Mouse (Mus musculus): Measurements from ENCODE around the gene Epo.
A peak's percentile ranks its signal among the peaks of the same experiment; 100 is the strongest.

Gene Epo

GRCm38 (mm10) chr5:137533117-137533827 lies at the start of gene Epo, which contains the start of gene Gnb2:
Gene Epo, minus strand, starts transcription at chr5:137533242.
Gene Gnb2, minus strand, starts transcription at chr5:137533510.
- peak; percentile 96 for DNase-seq (ENCODE audit: low spot score in 2 of 2)

- no peak for DNase-seq (ENCODE audit: low spot score in 2 of 2)
These were observed 49.7 kb upstream of the Epo start for GRCm38 (mm10) chr5:137582702-137583101.

GRCm38 (mm10) chr5:137580246-137580645 lies 47.2 kb upstream of the Epo start:
- DNase-seq (ENCODE audit: low spot score in 2 of 2) = no peak

DNA sequence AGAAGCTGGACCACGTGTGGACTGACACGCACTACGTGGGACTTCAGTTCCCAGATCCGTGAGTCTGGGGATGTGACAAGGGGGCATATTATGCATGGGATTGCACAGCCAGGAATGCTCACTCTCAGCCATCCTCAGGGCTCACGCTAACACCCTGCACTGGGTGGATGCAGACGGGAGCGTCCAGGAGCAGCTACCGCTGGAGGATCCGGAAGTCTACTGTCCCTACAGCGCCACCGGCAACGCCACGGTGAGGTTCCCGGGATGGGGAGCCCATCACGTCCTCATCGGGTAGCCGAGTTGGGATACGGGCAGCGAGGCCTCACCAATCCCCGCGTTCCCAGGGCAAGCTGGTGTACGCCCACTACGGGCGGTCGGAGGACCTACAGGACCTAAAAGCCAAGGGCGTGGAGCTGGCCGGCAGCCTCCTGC lies 41.4 kb upstream of the Epo start:
- DNase-seq (ENCODE audit: low spot score in 2 of 2) = no peak

DNA sequence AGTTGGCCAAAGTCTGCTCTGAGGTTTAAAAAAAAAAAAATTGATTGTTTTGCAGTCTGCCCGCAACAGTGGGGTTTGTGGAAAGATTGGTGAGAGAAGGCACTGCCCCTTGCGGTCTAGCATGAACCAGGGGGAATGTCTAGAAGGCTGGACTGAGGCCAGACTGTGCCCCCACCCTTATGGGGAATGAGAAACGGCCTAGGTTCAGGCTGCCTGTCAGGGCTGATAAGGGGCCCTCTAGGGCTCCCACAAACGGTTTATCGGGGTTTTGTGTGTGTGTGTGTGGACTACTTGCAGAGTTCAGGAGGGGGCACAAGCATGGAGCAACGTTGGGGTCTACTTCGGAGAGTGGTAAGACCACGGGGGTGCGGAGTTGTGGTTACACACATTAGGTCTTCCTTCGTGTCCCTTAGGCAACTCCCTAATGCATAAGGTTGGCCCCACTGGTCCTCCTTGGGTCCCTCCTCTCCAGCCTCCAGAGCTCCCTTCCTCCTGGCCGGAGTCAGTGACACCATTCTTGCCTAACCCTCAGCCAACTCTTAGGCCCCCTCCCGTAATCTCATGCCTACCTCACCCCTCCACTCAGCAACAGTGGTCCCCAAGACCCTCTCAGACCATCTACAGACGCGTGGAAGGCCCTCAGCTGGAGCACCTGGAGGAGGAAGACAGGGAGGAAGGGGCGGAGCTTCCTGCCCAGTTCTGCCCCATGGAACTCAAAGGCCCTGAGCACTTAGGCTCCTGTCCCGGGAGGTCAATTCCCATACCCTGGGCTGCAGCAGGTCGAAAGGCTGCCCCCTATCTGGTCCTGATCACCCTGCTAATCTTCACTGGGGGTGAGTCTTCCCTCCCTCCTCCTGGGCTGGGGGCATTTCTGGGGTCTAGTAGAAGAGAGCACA lies 37.9 kb upstream of the Epo start:
- DNase-seq (ENCODE audit: low spot score in 2 of 2) = no peak

DNA sequence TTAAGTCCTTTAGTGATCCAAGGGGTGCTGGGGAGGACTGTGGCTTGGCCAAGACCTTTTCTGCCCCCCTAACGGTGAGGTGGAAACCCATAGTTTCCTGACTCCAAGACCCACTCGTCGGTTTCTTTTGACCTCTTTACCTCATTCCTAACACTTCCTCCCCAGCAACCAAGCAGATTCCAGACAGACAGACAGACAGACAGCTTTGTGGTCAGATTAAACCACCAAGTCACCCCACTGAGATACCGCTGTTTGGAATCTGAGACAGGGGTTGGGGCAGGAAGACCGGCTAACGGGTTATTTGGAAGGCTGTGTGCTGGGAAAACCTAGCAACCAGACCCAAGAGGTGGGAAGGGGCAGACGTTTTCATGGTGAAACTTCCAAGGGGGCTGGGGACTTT lies 37.1 kb upstream of the Epo start:
- no peak for DNase-seq (ENCODE audit: low spot score in 2 of 2)

- DNase-seq (ENCODE audit: low spot score in 2 of 2) = peak; percentile 43 to 60
These were observed 36.6 kb upstream of the Epo start, which contains the start of gene Tfr2 for GRCm38 (mm10) chr5:137569665-137570064. Gene Tfr2, plus strand, starts transcription at chr5:137569840.

DNA sequence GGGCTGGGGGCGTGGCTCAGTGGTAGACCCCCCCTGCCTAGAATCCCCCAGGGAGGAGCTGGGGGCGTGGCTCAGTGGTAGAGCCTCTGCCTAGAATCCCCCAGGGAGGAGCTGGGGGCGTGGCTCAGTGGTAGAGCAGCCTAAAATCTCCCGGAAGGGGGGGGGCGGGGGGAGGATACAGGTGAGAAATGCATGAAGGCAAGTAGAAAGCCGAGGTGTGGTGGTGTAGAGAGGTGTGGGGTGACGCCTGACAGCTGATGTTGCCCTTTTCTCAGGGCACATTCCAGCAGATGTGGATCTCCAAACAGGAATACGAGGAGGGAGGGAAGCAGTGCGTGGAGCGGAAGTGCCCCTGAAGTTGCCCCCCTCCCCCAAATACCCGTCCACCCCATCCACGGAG lies 36.0 kb upstream of the Epo start:
- no peak for DNase-seq (ENCODE audit: low spot score in 2 of 2)

GRCm38 (mm10) chr5:137568223-137568798 lies 35.3 kb upstream of the Epo start:
- no peak for DNase-seq (ENCODE audit: low spot score in 2 of 2)

GRCm38 (mm10) chr5:137566416-137566815 lies 33.4 kb upstream of the Epo start:
- DNase-seq (ENCODE audit: low spot score in 2 of 2) = no peak

DNA sequence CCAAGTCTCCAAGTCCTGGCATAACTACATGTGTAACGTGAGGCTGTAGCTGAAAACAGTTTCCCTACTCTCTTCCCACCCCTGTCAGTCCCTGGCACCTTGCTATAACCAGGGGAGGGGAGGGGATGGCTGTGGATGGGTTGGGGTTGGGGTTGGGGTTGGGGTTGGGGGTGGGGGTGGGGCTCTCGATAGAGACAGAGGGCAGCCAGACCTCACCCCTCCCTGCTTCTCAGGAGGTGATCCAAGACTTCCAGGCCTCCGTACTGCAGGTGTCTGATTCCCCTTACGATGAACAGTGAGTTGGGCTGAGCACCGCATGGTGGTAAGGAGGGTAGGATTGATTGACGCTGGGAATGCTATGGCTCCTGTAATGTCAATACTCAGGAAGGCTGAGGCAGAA lies 32.7 kb upstream of the Epo start:
- no peak for DNase-seq (ENCODE audit: low spot score in 2 of 2)

- DNase-seq (ENCODE audit: low spot score in 2 of 2) = no peak
These were observed 29.9 kb upstream of the Epo start for GRCm38 (mm10) chr5:137562965-137563364.

DNA sequence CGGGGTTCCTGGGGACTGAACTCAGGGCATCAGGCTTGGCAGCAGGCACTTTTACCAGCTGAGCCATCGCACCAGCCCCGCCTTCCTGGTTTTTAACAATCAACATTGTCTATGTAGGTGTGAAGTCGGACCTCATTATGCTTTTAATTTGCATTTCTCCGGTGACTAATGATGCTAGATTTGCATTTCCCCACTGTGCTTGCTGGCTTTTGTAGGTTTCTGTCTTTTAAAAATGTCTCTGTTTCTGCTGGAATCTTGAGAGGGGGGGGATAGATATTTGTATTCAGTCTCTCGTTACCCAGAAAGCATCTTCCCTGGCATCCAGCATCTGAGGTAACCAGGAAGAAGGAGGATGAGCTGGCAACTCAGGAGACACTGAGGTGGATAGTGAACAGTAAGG lies 28.5 kb upstream of the Epo start:
- no peak for DNase-seq (ENCODE audit: low spot score in 2 of 2)

- no peak for DNase-seq (ENCODE audit: low spot score in 2 of 2)
These were observed 20.9 kb upstream of the Epo start for GRCm38 (mm10) chr5:137553898-137554297.

GRCm38 (mm10) chr5:137553411-137553837 lies 20.4 kb upstream of the Epo start, which contains the start of gene Actl6b:
Gene Actl6b, plus strand, starts transcription at chr5:137553517.
- DNase-seq (ENCODE audit: low spot score in 2 of 2) = no peak

DNA sequence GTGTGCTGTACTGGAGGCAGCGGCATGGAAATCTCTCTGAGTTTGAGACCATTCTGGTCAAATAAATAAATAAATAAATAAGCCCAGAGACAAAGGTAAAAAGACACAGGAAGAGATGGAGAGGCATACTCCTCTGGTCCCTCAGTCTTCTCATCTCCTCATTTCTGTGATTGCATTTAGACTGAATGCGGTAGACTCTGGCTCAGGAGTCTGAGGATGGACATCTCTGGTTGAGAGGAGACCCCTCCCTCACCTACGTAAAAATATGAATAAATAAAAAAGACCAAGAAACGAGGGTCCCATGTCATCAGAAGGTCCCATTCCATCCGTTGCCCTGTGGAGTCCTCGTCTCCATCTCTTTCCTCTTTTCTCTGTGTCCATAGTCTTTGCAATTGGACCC lies 20.0 kb upstream of the Epo start:
- DNase-seq (ENCODE audit: low spot score in 2 of 2) = no peak

GRCm38 (mm10) chr5:137551119-137551518 lies 18.1 kb upstream of the Epo start:
- DNase-seq (ENCODE audit: low spot score in 2 of 2) = no peak

- no peak for DNase-seq (ENCODE audit: low spot score in 2 of 2)
These were observed 16.8 kb upstream of the Epo start for GRCm38 (mm10) chr5:137549840-137550239.

DNA sequence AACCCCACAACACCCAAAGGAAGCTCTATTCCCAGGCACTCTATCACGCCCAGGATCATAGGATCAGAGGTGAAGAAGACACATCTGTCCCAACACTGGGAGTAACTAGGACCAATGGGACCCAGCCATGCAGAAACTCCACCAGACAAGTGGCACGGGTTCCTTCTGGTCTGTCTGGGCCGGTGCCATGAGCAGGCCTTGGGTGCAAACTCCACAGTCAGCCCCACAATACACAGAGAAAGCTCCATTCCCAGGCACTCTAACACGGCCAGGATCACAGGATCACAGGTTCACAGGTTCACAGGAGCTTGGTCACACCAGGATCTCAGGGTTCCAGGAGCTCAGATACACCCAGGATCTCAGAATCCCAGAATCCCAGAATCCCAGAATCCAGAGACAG lies 12.6 kb upstream of the Epo start:
- no peak for DNase-seq (ENCODE audit: low spot score in 2 of 2)

GRCm38 (mm10) chr5:137544926-137545325 lies 11.9 kb upstream of the Epo start:
- DNase-seq (ENCODE audit: low spot score in 2 of 2) = no peak

- DNase-seq (ENCODE audit: low spot score in 2 of 2) = no peak
These were observed 8.9 kb upstream of the Epo start for GRCm38 (mm10) chr5:137541768-137542540.

DNA sequence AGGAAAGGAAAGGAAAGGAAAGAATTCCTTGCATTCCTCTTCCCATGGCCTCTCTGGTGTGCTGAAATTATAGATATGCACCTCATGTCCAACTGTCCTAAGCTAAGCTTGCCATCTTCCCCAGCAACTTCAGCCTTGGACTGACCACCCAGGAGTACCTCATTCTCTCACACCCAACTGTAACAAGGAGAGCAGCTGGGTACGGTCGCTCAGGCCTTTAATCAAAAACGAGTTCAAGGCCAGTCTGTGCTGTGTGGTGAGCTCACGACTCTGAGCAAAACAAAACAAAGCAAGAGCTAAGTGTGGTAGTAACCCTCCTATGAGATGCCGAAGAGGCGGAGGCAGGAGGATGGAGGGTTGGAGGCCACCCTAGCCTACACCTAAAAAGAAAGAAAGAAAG lies 7.9 kb upstream of the Epo start:
- no peak for DNase-seq (ENCODE audit: low spot score in 2 of 2)
